Comparison of ENCODE assay signal across 8 mouse cellular contexts in the genomic region with DNA sequence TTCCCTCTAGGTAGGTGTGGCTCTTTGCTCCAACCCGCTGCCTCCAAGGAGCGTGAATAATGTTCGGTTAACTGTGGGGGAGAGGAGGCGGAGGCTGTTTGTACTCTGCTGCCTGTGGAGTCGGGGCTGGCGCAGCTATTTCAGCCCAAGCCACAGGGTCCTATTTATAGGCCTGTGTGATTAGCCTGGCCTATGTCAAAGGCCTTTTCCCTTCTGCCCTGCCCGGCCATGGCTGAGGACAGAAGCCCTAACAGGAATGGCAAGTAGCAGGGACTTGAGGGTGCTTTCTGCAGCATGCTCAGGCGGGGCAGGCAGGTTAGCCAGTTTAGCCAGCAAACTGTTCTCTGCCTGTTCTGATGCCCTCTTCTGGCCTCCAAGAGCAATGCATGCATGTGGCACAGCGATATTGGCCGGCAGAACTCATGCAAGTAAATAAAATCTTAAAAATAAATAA. TPM values are rescaled to one million over a fixed set of nuclear protein-coding genes. Genes with fewer than 3 reads are reported as not detected.
DNase-seq lines count a peak whose midpoint lies in the region; ATAC-seq lines count a peak whose summit lies in the region.

No protein-coding gene starts in this region.

- no peak overlapping the region for H3K9ac ChIP-seq in forebrain, embryonic 14.5 days (ENCODE audit: low read length)

- no peaks in the 10 kb centered on the region for H3K36me3 ChIP-seq in forebrain, embryonic 14.5 days (ENCODE audit: control insufficient read depth, insufficient read depth, low read length)
- H3K36me3 ChIP-seq in macrophage (ENCODE audit: inconsistent target): peaks cover 28% of the 10 kb centered on the region; the same call in 1 of the 2 replicates

- no peak overlapping the region for H3K4me2 ChIP-seq in forebrain, embryonic 14.5 days (ENCODE audit: low read length)

- H3K27me3 ChIP-seq in forebrain, embryonic 14.5 days (replicated peaks; ENCODE audit: control insufficient read depth, insufficient read depth, low read length): no peaks in the 10 kb centered on the region

- H3K4me3 ChIP-seq in forebrain, embryonic 14.5 days (ENCODE audit: low read depth, low read length): no peak overlapping the region
- no peak overlapping the region for H3K4me3 ChIP-seq in macrophage (ENCODE audit: inconsistent target)

- peak; percentile 59 to 87 for DNase-seq in adrenal gland, adult (ENCODE audit: inconsistent age in 2 of 2, low spot score in 1 of 2)
- no peak for DNase-seq in adrenal gland, adult 8-10 months
- DNase-seq in c-Kit-positive CD71-positive TER-119-negative erythroid progenitor cells, embryonic 14.5 days (ENCODE audit: low read depth): peak; percentile 34
- peak; percentile 75 for DNase-seq in forebrain, embryonic 14.5 days (ENCODE audit: low spot score)
- DNase-seq in layer of hippocampus, postnatal 10 days (ENCODE audit: low spot score in 2 of 2): peak; percentile 62 to 70
- DNase-seq in right cerebral cortex, postnatal 14 days: peak; percentile 51

- WGBS in forebrain, embryonic 14.5 days: 6% methylated on average over 10 of the region's 10 CpGs
- 26% methylated on average over 10 of the region's 10 CpGs for WGBS in macrophage (ENCODE audit: missing documents)

- no peaks in the 10 kb centered on the region for H3K9me3 ChIP-seq in forebrain, embryonic 14.5 days (replicated peaks; ENCODE audit: control insufficient read depth, low read length)

- H3K27ac ChIP-seq in forebrain, embryonic 14.5 days (ENCODE audit: low read depth, low read length): no peak overlapping the region
- peak overlapping the region; percentile 25 for H3K27ac ChIP-seq in macrophage

- peak; percentile 57; the same call in 1 of the 2 replicates for ATAC-seq in forebrain, embryonic 14.5 days
- ATAC-seq in hematopoietic stem cell, adult 5-6 weeks (replicated peaks in 1 of 2; ENCODE audit: insufficient read depth in 1 of 2, low FRiP score in 2 of 2, low TSS enrichment in 1 of 2, low read depth in 1 of 2, poor library complexity in 2 of 2, severe bottlenecking in 2 of 2): peak; percentile 44 to 52; a peak in 2 of 4 replicates

- peaks cover 3% of the 10 kb centered on the region; the same call in 1 of the 2 replicates for H3K4me1 ChIP-seq in forebrain, embryonic 14.5 days (ENCODE audit: control insufficient read depth, insufficient read depth, low read length)

- peaks cover 94% of the 10 kb centered on the region for H3K79me2 ChIP-seq in macrophage (ENCODE audit: inconsistent target)

RNA-seq across cellular contexts. Expression of gene Gsn, which starts 14.4 kb away (rescaled TPM):
- 100 to 1,000 TPM; 331 to 556 (median 419) TPM for total RNA-seq in adrenal gland, adult 8-10 months (2022)
- polyA plus RNA-seq in forebrain, embryonic 14.5 days (2014; fragmentation: Nextera tagmentation; extraction: Ambion mirVana): 22.5 and 25.0 TPM in 2 replicates
- 19.8 and 34.2 TPM in 2 replicates for total RNA-seq in hematopoietic stem cell, adult 5-6 weeks (2017)
- 10 to 100 TPM; 23.9 to 24.2 TPM for total RNA-seq in layer of hippocampus, postnatal 10 days (2021)
- total RNA-seq in macrophage (2018; cell fraction: chromatin; rRNA removed): 10 to 100 TPM in 23 of 26 experiments, 1 to 10 TPM in 3; 8.4 to 93.6 (median 29.9) TPM
- total RNA-seq in macrophage (2018; cell fraction: cytosol; rRNA removed): 100 to 1,000 TPM in 25 of 26 experiments, 10 to 100 TPM in 1; 99.7 to 189 (median 139) TPM
- 100 to 1,000 TPM in 3 of 26 experiments, 10 to 100 TPM in 23; 39.9 to 143 (median 74.4) TPM for total RNA-seq in macrophage (2018; cell fraction: nucleus; rRNA removed)
- polyA plus RNA-seq in macrophage (2018): 134 to 277 TPM (median 181 TPM) in 3 replicates
